Mouse (Mus musculus): ENCODE results near the gene Olfr576.

- TF ChIP-seq CTCF (conservative IDR thresholded peaks at IDR 0.05; ENCODE audit: insufficient read depth, insufficient read length, low read depth, low read length): no peak
- no peak for TF ChIP-seq POLR2A (IDR thresholded peaks at IDR 0.05; ENCODE audit: low read depth, low read length)
These were observed 4.3 kb upstream of the Olfr576 start for GRCm38 (mm10) chr7:102958137-102958536.
